Mouse (Mus musculus) lung, embryonic 15.5 days (tissue): ENCODE measurements at regions not wholly inside any gene's neighbourhood (a gene's known extent, or its start where the extent isn't known, plus 50 kb on each side); places are given as distances from the start of the nearest gene placed in this dataset.
"Not testable (repeated sequence)": the region's sequence is repeated elsewhere in the genome, so short reads cannot be mapped to it uniquely, and the experiment has no call there.

Source experiments
- ATAC-seq: fragments of 200-750 bp; cut with Nextera tagmentation; 2 replicates; pipeline ENCODE4 v1.8.0; 2017; ENCODE audit warnings: moderate number of reproducible peaks, borderline replicate concordance; ENCODE audit not compliant: low FRiP score, low TSS enrichment; ENCODE audit errors: extremely low read depth
- H3K27ac ChIP-seq: fragments of 300-500 bp; sonication (generic); 2 replicates; pipeline ENCODE4 v1.5.1; 2015; ENCODE audit warnings: moderate library complexity, mild to moderate bottlenecking, inconsistent platforms
- H3K27me3 ChIP-seq: fragments of 300-500 bp; sonication (generic); 2 replicates; pipeline ENCODE4 v1.6.1; 2015; ENCODE audit warnings: inconsistent platforms
- H3K36me3 ChIP-seq: fragments of 300-500 bp; sonication (generic); 2 replicates; pipeline ENCODE4 v1.6.1; 2015; ENCODE audit warnings: inconsistent platforms
- H3K4me1 ChIP-seq: fragments of 300-500 bp; sonication (generic); 2 replicates; pipeline ENCODE4 v1.6.1; 2015; ENCODE audit warnings: inconsistent platforms
- H3K4me2 ChIP-seq: fragments of 300-500 bp; sonication (generic); 2 replicates; pipeline ENCODE4 v1.6.1; 2015; ENCODE audit warnings: inconsistent platforms, mild to moderate bottlenecking, moderate library complexity
- H3K4me3 ChIP-seq: fragments of 300-500 bp; sonication (generic); 2 replicates; pipeline ENCODE4 v1.5.1; 2015; ENCODE audit warnings: mild to moderate bottlenecking, inconsistent platforms
- H3K9ac ChIP-seq: fragments of 300-500 bp; sonication (generic); 2 replicates; pipeline ENCODE4 v1.6.1; 2015; ENCODE audit warnings: inconsistent platforms
- H3K9me3 ChIP-seq: fragments of 300-500 bp; sonication (generic); 2 replicates; pipeline ENCODE4 v1.6.1; 2016; ENCODE audit warnings: inconsistent platforms
- WGBS: fragments of 180-500 bp; shearing (Covaris S2); methylation state at CpG from one replicate; pipeline ENCODE4 v1.1.7; 2015; 5-methylcytosine and 5-hydroxymethylcytosine counted together

- H3K4me1 ChIP-seq, H3K27me3 ChIP-seq, H3K9ac ChIP-seq, H3K27ac ChIP-seq, ATAC-seq, H3K4me2 ChIP-seq, H3K4me3 ChIP-seq, H3K36me3 ChIP-seq, H3K9me3 ChIP-seq: not testable (repeated sequence)
- WGBS: no CpG with 5 or more reads among the region's 1 CpGs
Measured at GRCm38 (mm10) chr8:20135626-20136025, 227.4 kb downstream of the Gm15319 start.

DNA sequence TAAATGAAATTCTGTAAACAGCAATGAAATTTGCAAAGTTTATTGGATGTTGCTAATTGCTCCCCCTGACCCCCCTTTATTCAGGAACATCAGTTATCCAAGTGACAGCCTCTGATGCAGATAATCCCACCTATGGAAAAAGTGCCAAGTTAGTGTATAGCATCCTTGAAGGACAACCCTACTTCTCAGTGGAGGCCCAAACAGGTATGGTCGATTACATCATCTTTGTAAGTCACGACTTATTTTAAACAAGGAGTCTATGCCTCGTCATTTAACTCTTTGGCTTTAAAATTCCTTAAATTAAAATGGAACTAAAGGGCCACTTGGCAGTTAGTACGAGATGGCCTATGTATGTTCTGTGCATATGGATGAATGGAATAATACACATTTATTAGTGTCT lies 217.6 kb downstream of the Gm15319 start:
- H3K27me3 ChIP-seq, H3K4me1 ChIP-seq, H3K4me2 ChIP-seq, H3K9ac ChIP-seq, H3K4me3 ChIP-seq, H3K9me3 ChIP-seq, ATAC-seq, H3K36me3 ChIP-seq, H3K27ac ChIP-seq: not testable (repeated sequence)
- 84% methylated on average over 4 of the region's 4 CpGs for WGBS

DNA sequence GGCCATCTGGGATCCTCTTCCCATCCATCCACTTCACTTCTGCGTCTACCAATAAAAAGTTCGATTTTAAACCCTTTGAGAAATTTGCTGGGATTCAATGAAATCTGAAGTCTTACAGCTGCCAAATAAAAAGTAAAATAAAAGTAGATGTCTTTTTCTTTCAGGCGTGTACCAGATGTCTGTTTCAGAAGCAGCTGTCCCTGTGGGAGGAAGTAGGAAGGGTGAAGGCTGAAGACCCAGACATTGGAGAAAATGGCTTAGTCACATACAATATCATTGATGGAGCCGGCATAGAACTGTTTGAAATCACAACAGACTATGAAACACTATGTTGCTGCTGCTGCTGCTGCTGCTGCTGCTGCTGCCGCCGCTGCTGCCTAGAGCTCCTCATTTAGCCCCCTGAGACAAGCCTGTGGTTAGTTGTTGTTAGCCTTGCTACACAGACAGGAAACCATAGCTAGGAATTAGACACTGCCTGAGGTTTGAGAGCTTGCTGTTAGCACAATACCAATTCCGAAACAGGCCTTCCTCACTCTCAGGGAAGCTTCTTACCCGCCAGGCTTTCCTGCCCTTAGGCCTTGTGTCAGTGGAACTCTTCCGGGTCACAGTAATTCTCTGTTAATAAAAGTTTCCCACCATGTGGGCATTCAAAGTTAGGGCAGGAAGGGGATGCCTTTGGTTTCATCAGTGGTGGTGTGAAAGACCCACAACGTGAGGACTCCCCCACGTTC lies 211.5 kb downstream of the Gm15319 start:
- not testable (repeated sequence) for H3K9me3 ChIP-seq, H3K9ac ChIP-seq, H3K4me1 ChIP-seq, ATAC-seq, H3K27ac ChIP-seq, H3K36me3 ChIP-seq, H3K4me3 ChIP-seq, H3K27me3 ChIP-seq, H3K4me2 ChIP-seq
- 91% methylated on average over 9 of the region's 11 CpGs for WGBS

DNA sequence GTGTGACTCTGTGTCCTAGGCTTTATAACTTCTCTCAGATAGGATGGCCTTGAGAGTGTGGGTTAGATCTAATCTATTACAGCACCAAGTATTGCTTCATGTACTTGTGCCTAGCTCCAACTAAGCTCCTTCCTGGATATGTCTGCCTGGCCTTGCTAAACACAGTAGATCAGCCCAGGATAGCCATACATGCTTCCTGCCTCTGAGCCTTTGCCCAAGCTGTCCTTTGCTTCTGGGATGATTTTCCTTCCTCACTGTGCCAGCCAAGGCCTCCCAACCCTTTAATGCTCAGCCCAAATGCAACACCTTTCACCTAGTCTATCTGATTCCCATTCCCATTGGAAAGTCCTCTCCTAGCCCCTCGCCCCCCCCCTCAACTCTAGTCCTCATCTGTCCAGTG lies 208.9 kb downstream of the Gm15319 start:
- not testable (repeated sequence) for H3K4me1 ChIP-seq
- 93% methylated on average over 1 of the region's 1 CpGs for WGBS

More for the DNA sequence above, 208.9 kb downstream of the Gm15319 start:
- not testable (repeated sequence) for ATAC-seq, H3K27me3 ChIP-seq, H3K9me3 ChIP-seq, H3K36me3 ChIP-seq, H3K4me2 ChIP-seq, H3K27ac ChIP-seq, H3K4me3 ChIP-seq, H3K9ac ChIP-seq
